Mouse (Mus musculus) embryo, embryonic 10.5 days (tissue): ENCODE measurements around the gene Kcmf1.

Experiments
- DNase-seq: peaks from one replicate; pipeline ENCODE4 v3.0.0-alpha.2; 2015; ENCODE audit warnings: low spot score

The Kcmf1 gene

DNA sequence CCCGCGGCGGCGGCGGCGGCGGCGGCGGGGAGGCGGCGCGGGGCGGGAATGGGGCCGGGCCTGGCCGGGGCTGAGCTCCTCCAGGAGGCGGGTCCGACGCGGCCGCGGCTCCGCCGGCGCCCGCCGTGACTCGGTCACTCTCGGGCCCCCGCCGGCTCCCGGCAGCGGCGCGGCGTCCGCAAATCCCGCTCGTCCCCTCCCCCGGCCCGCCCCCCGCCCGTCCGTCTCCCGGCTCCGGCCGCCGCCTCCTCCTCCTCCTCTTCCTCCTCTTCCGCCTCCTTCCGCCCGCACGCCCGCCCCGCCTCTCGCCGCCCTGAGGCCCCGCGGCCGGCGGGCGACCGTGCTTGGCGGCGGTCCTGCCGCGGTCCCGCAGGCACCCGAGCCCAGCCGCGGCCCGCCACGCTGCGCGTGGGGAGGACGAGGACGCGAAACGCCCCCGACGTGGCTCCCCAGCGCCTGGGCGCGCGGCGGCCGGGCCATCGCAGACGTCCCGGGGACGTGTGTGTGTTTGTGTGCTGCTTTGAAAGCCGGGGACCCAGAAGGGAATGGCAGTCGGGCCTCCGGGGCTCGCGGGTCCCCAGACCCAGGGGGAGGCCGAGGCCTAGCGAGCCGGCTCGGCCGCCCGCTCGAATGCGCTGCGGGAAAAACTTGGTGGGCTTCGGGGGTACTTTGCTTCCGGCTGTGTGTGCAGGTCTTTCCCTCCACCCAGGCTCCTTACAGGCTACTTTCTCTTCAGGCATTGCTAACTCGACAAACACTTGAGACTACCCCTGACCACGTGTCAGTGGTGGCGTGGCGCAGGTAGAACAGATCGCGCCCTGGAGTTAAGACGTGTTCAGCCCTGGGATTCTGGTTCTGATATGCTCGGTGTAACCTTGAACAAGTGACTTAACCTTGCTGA is at the start of gene Kcmf1:
Gene Kcmf1 (minus strand): TSS at position 199 of the 901 bp plus-strand sequence.
- peak; percentile 75 for DNase-seq

DNA sequence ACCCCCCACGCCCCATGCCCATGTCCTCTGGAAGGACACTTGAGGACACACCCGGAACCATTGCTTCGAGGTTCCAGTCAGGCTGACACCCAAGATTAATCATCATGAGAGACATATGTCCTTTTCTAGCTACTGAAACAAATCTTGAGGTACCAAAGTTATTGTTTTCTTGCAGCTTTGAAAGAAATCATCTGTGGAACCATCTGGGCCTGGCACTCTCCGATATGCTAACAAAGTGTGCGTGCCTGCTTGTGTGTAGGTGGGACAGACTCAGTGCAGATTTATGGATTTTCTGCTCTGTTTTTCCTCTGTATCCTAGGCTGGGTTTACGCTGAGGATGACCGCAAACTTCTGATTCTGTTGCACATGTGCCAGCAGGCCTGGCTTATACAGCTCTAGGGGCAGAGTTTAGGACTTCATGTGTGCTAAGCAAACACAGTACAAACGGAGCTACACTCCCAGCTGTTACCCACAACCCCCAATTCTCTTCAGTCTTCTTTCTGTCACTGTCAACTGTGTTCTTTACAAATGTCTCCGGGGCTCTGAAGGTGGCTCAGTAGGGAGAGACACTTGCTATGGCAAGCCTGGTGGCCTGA is 49.5 kb upstream of the Kcmf1 start:
- DNase-seq, result no peak

DNA sequence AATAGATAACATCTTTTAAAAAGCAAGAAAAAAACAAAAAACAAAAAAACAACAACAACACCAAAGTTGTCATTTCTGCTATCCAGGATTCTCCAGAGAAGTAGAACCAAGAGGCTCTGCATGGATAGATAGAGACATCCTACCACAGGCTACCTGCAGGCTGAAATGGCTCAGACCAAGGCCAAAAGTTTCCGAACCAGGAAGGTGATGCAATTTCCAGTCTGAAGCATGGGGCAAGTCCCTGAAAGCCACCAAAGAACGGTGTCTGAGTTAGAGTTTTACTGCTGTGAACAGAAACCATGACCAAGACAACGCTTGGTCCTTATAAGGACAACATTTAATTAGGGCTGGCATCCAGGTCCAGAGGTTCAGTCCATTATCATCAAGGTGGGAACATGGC is 48.6 kb upstream of the Kcmf1 start:
- no peak for DNase-seq

DNA sequence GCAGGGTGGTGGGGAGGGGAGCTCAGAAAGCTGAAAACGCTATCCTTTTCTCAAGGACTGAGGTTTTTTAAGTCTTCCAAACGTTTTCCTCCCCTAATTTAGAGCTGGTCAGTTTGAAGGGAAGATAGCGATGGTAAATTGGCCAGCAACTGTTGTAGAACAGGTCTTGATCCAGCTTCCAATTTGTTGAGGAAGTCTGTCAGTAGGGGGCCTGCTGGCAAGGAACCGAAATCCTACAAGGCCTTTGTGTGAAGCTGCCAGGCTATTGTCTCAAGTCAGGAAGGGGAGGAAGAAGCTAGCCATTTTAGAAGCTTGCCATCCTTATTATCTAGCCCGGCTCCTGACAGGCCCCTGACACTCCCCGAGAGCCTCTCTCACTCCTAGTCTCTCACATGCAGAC is 48.2 kb upstream of the Kcmf1 start:
- DNase-seq, result no peak

DNA sequence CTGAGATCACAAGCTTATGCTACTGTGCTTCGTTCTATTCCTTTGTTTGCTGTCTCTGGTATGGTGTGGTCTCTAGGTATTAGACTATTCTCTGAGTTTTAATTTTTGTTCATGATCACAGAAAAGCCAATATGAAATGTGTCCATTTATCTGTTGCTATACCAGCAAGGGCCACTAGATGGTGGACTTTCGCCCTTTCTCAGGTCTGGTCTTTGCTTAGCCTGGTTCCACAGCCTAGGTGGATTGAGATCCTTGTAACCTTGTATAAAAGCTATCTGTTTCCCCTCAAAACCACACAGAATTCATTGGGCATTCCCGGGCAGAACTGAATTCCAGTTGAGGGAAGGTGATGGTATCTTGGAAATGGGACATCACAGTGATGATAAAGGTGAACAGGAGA is 40.7 kb upstream of the Kcmf1 start:
- peak; percentile 83 for DNase-seq

DNA sequence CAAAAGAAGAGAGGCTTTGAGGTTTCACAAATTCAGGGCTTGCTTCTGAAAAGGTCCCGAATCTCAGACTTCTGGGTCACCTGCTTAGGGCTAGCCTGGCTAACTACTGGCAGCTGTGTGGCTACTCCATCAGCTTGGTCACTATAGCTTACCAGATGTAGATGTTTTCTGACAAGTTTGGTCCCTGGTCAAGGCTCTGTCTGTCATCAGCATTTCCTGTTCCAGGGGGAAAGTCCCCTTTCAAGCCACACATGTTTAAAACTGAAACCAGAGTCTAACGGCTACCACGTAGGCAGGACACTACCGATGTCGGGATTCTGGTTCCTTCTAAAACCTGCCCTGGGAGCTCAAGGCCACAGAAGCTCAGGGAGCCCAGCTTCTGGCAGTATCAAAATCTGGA is 38.1 kb upstream of the Kcmf1 start:
- DNase-seq, result peak; percentile 11

DNA sequence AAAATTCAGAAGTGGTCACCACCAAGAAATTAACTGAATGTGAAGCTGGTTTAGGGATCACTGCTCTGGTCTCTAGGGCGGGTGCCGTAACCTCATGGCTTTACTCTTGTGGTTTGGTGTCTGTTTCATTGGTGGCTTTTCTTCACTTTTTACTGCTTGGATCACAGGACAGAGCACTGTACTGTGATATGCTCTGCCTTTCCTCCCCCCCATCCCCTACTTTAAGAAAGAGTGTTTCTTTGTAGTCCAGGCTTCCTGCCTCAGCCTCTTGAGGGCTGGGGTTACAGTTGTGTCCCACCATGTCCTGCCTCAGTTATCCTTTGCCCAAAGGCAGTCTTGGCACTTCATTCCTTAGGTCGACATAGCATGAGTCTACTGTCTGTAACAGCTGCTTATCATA is 37.7 kb upstream of the Kcmf1 start:
- DNase-seq, result no peak

DNA sequence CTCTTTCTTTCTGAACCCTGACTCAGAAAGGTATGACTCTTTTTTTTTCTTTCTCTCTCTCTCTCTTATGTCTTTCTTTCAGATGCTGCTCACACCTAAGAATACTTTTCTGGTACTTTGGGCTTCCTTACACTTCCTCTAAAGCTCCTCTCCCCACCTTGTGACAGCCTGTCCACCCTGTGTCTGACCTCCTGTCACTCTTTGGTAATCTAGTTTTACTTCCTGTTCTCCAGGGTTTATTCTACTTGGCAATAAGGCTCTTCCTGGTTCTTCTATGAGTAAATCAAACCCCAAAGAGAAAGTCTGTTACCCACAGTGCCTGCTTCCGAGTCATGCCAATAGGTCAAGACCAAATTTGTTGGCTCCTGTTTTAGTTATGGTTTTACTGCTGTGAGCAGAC is 33.2 kb upstream of the Kcmf1 start:
- no peak for DNase-seq

DNA sequence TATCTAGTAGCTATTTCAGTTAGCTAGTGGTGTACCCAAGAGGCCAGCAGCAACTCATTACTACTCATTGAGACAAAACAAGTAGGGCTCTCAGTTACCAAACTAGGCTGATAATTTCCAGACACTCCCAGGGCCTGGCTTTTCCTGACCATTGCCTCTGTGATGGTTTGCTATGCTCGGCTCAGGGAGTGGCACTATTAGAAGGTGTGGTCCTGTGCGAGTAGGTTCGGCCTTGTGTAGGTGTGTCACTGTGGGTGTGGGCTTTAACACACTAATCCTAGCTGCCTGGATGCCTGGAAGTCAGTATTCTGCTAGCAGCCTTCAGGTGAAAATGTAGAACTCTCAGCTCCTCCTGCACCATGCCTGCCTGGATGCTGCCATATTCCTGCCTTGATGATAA is 31.8 kb upstream of the Kcmf1 start:
- DNase-seq, result no peak

DNA sequence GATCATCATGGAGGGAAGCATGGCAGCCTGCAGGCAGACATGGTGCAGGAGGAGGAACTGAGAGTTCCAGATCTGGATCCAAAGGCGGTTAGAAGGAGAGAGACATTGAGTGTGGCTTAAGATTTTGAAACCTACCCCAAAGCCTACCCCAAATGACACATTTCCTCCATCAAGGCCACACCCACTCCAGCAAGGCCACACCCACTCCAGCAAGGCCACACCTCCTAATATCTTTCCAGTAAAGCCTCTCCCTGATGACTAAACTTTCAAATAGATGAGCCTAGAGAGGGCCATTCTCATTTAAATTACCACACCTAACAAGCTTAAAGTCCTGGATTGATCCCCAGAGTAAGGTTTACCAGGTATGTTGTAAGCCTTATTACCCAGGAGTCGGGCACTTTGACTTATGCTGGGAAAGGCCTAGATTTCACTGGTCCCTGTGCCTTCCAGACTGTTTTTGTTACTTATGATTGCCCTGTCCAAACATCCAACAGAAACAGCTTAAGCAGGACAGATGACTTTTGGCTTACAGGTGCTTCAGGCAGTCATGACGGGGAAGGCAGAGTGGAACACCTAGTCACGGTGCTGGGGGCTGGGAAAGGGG is 30.1 kb upstream of the Kcmf1 start:
- no peak for DNase-seq

DNA sequence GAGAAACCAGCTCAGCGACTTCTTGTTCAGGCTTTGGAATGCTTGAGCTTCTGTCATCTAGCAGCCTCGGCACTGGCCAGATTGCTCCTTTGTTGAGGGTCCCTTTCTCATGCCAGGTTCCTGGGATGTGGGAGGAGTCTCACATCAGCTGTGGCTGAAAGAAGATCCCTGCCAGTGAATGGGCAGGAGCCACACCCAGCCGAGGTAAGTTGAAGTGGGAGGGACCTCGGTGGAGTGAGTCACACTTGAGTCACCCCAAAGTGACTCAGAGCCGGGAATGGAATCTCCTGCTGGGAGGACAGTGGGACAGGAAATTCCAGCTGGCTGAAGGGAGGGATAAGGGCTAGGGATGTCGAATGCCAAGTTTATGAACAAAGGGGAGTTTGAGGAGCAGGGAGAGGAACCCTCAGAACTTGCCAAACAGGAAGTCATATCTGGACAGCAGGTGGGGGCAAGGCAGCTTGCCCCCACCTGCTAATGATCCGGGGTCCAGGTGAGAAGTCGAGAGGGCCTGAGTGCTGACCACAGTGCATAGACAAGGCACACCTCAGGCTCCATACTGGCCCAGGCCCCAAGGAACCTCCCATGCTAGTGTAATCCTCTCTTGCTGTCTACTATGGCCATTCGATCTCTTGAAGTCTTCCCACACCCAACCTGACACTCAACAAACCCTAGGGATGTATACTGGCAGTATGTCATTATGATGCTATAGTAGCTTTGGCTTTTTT is 27.1 kb upstream of the Kcmf1 start:
- peak; percentile 45 for DNase-seq

DNA sequence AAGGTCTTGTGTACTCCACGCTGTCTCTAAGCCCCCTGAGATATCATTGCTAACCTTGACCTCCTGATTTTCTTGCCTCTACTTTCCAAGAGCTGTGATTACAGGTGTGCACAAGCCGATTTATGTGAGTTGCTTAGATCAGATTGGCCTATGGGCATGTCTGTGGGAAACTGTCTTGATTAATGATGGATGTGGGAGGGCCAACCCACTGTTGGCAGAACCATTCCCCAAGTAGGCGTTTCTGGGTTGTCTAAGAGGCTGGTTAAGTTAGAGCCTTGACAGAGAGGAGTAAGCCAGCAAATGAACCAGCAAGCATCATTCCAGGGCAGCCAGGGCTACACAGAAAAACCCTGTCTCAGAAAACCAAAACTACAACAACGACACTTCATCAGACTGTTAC is 26.3 kb upstream of the Kcmf1 start:
- DNase-seq, result no peak

DNA sequence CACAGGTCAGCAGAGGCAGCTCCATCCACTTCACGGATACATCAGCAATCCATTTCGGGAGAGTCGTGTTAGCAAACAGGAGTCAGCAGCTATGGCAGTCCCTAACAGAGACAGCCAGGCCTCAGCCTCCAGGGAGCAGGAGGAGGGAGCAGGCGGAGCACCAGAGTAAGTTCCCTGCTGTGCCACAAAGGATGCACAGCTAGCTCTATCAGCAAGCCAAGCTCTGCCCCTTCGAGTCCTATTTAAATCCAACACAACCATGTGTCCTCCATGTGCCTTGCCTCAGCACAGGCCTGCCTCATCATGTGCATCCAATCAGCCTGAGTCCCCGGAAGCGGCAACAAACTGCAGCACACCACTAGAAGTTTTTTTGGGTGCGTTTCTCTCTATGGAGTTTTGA is 23.6 kb upstream of the Kcmf1 start:
- no peak for DNase-seq

DNA sequence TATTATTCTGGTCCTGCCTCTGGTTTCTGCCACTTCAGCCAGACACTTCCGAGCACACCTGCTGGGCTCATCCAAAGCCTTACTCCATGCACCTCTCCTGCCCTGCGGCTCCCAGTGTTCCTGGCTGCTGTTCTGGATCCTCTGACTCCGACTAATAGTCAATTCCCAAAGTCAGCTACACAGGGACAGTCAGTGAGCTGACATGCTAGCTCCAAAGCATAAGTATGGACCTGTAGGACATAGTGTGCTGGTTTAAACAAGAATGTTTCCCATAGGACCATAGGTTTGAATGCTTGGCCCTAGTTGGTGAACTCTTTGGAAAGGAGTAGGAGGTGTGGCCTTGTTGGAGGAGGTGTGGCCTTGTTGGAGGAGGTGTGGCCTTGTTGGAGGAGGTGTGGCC is 21.3 kb upstream of the Kcmf1 start:
- no peak for DNase-seq

DNA sequence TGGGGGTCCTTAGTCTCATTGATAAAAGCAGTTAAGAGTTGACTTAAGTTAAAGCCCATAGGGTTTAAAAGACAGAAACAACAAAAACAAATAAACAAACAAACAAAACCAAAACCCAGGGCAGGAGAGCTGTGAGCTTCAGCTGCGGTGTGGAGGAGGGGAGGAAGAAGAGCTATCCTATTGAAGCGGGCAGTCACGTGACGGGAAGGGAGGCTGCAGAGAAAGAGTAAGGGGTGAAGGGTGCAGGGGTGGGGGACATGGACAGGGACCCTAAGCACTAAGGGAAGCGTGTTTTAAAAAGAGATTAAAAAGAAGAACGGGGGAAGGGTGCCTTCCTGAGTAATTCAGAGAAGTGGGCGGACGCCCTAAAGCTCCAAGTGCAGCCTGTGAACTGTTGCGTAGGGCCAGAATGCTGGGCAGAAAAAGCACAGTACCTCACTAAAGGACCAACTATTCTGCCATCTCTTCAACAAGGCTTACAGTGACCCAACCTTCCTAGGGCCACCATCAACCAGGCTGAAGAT is 18.8 kb upstream of the Kcmf1 start:
- no peak for DNase-seq

DNA sequence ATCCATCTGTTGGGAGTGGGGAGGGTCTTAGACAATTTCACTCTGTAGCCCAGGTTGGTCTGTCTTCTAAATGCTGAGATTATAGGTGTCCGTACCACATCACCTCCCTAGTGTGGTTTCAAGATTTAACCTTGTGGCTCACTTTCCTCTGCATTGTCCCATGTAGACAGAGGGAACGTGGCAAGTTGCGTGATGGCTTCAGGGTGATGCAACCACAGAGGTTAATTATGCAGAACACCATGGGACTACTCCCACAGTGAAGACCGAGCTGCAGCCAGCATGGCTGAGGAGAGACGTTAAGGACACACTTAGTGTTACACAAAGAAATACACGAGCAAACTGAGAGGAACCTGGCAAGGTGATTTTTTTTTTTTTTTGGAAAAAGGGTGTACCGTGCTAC is 16.6 kb upstream of the Kcmf1 start:
- DNase-seq, result no peak

DNA sequence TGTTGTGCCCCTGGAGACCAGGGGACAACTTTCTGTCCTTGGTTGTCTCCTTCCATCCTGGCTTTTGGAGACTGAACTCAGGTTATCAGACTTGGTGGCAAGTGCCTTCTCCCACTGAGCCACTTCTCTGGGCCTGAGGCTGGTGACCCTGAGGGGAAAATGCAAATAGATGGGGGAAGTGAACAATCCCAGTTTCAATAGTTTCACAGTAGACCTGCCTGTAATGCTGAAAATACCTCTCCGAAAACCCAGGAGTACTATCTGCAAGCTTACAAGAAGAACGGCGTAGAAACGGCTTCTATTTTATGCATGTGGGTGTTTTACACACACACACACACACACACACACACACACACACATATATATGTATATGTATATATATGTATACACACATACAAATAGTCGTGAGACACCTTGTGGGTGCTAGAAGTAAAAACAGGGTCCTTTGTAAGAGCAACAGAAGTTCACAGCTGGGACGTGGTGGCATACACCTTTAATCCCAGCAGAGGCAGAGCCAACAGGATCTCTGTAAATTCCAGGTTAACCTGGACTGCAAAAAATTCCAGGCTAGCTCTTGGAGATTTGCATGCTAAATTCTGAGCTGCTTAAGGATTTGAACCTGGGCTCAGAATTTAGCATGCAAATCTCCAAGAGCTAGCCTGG is 14.4 kb upstream of the Kcmf1 start:
- DNase-seq, result no peak

DNA sequence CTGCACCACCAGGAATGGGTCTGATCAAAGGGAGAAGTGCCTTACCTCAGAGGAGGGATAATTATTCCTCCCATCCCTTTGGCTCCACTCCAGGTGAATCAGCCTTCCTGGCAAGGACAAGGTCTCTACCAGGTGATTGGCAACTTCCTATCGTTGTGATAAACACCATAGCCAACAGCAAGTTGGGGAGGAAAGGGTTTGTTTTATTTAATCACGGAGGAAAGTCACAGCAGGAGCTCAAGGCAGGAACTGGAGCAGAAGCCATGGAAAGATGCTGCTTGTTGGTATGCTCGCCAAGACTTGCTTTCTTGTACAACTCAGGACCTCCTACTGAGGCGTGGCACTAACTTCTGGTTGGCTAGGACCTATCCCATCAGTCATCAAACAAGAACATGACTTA is 11.5 kb upstream of the Kcmf1 start:
- no peak for DNase-seq

DNA sequence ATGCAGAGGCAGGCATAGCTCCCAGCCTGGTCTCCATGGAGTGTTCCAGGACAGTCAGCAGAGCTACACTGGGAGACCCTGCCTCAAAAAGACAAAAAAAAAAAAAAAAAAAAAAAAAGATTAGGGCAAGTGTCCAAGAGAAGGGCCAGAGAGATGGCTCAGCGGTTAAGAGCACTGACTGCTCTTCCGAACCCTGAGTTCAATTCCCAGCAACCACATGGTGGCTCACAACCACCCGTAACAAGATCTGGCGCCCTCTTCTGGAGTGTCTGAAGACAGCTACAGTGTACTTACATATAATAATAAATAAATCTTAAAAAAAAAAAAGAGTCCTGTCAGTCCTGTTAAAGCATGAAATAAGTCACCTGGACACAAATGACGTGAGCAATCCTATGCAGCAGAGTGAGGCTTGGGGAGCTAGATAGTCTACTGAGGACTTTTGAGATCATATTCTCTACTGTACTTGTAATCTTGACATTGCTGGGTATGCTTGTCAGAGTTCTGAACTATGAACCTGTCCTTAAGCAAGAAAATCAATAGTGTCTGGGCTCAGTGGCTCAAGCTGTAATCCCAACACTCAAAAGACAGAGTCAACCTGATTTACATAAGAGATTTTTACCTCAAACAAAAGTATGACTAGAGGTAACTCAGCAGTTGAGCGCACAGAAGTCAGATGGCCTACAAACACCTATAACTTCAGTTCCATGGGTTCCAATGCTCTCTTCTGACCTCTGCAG is 2.6 kb upstream of the Kcmf1 start:
- no peak for DNase-seq

DNA sequence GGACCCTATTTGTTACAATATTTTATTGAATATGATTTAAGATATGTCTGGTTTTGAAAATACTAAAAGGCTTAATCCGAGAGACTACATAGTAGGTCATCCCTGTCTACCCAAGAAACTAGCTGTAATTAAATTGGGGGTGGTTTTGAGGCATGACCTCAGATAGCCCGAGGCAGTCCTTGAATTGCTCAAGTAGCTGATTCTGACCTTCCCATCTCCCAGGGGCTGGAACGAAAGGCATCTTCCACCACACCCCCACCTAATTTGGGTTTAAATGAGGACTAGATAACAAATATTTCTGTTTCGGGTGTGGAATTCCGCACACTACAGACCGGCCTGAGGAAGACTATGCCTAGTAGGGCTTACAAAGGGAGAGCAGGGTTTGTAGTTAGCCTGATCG is 1.2 kb upstream of the Kcmf1 start:
- DNase-seq, result peak; percentile 21

DNA sequence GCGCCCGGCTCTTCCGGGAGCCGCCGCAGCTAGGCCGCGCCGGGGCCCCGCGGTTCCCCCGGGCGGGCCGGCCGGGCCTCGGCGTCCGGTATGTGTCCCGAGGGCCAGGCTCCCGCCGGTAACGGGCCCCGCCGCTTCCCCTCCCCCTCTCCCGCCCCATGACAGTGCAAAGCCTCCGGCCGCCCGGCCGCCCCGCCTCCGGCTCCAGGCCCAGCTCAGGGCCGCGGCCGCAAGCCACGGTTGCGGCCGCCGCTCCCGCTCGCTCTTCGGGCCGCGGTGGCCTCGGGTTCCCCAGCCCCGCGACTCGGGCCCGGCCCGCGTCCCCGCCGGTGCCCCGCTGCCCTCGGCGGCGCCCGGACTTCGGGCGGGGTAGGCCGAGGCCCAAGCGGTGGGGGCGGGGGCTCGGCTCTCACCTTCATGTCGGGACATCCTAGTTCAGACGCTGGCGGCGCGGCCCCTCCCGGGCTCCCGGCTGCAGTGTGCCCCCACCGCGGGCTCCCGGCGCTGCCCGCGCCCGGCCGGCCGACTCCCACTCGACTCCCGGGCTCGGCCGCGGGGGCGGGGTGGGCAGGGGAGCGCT is 488 bp downstream of the Kcmf1 start:
- peak; percentile 57 for DNase-seq
